Comparison of ENCODE assay signal across 11 mouse cellular contexts in genomic region chr9:91360151-91361032, GRCm38 (mm10). TPM values are rescaled to one million over a fixed set of nuclear protein-coding genes. Genes with fewer than 3 reads are reported as not detected.
DNase-seq lines count a peak whose midpoint lies in the region; ATAC-seq lines count a peak whose summit lies in the region.
"Had no signal": no experiment of that assay in that cellular context is flagged by ENCODE, and none has a peak within 500 bp of the region (broad histone marks: within the 10 kb centered on the region; RNA-seq: fewer than 3 reads in every experiment).

No protein-coding gene starts in this region.

- no peaks in the 10 kb centered on the region for H3K4me1 ChIP-seq in embryonic facial prominence, embryonic 11.5 days (ENCODE audit: control insufficient read depth, insufficient read depth, low read length)
- H3K4me1 ChIP-seq in hindbrain, embryonic 13.5 days (replicated peaks): peaks cover 14% of the 10 kb centered on the region; the same call in 1 of the 2 replicates
- peaks cover 19% of the 10 kb centered on the region for H3K4me1 ChIP-seq in neural tube, embryonic 13.5 days (replicated peaks)
- H3K4me1 ChIP-seq in heart, embryonic 11.5 days (ENCODE audit: control insufficient read depth, insufficient read depth, low read length): peaks cover 3% of the 10 kb centered on the region; the same call in 1 of the 2 replicates

- H3K27me3 ChIP-seq in embryonic facial prominence, embryonic 11.5 days (ENCODE audit: control insufficient read depth, insufficient read depth, low read length): peaks cover 59% of the 10 kb centered on the region
- H3K27me3 ChIP-seq in hindbrain, embryonic 13.5 days: peaks cover 64% of the 10 kb centered on the region
- peaks cover 57% of the 10 kb centered on the region for H3K27me3 ChIP-seq in neural tube, embryonic 13.5 days
- peaks cover 83% of the 10 kb centered on the region for H3K27me3 ChIP-seq in heart, embryonic 11.5 days (ENCODE audit: control insufficient read depth, insufficient read depth, low read length)

- H3K9me3 ChIP-seq in embryonic facial prominence, embryonic 11.5 days (replicated peaks; ENCODE audit: control insufficient read depth, low read length): no peaks in the 10 kb centered on the region
- H3K9me3 ChIP-seq in hindbrain, embryonic 13.5 days: no peaks in the 10 kb centered on the region
- no peaks in the 10 kb centered on the region for H3K9me3 ChIP-seq in neural tube, embryonic 13.5 days
- H3K9me3 ChIP-seq in heart, embryonic 11.5 days (replicated peaks; ENCODE audit: control insufficient read depth, low read length): no peaks in the 10 kb centered on the region

- H3K27ac ChIP-seq in embryonic facial prominence, embryonic 11.5 days (replicated peaks; ENCODE audit: low read depth, low read length): no peak overlapping the region
- peak overlapping the region; percentile 97 for H3K27ac ChIP-seq in hindbrain, embryonic 13.5 days
- peak overlapping the region; percentile 99 for H3K27ac ChIP-seq in neural tube, embryonic 13.5 days (replicated peaks)
- no peak overlapping the region for H3K27ac ChIP-seq in heart, embryonic 11.5 days (ENCODE audit: low read depth, low read length)
- H3K27ac ChIP-seq: kidney, postnatal 0 days had no signal

- H3K4me3 ChIP-seq in embryonic facial prominence, embryonic 11.5 days (ENCODE audit: low read depth, low read length): peak overlapping the region; percentile 37; the same call in 1 of the 2 replicates
- peak overlapping the region; percentile 71 for H3K4me3 ChIP-seq in hindbrain, embryonic 13.5 days
- H3K4me3 ChIP-seq in neural tube, embryonic 13.5 days: peak overlapping the region; percentile 72
- no peak overlapping the region for H3K4me3 ChIP-seq in heart, embryonic 11.5 days (ENCODE audit: low read depth, low read length)

- H3K4me2 ChIP-seq in embryonic facial prominence, embryonic 11.5 days (ENCODE audit: low read depth, low read length): no peak overlapping the region
- peak overlapping the region; percentile 51 for H3K4me2 ChIP-seq in hindbrain, embryonic 13.5 days
- peak overlapping the region; percentile 57 for H3K4me2 ChIP-seq in neural tube, embryonic 13.5 days
- H3K4me2 ChIP-seq in heart, embryonic 11.5 days: no peak overlapping the region

- WGBS in embryonic facial prominence, embryonic 11.5 days: 3% methylated on average over 21 of the region's 21 CpGs
- WGBS in hindbrain, embryonic 13.5 days: 2% methylated on average over 21 of the region's 21 CpGs
- WGBS in neural tube, embryonic 13.5 days: 3% methylated on average over 21 of the region's 21 CpGs
- WGBS in heart, embryonic 11.5 days (ENCODE audit: insufficient replicate concordance): 5% methylated on average over 21 of the region's 21 CpGs

- no peak for ATAC-seq in embryonic facial prominence, embryonic 11.5 days (replicated peaks; ENCODE audit: insufficient number of reproducible peaks, low FRiP score, low TSS enrichment, low read depth)
- ATAC-seq in hindbrain, embryonic 13.5 days (ENCODE audit: low FRiP score): no peak
- no peak for ATAC-seq in neural tube, embryonic 13.5 days (ENCODE audit: low read depth)
- no peak for ATAC-seq in heart, embryonic 11.5 days (replicated peaks; ENCODE audit: insufficient number of reproducible peaks, low FRiP score, low TSS enrichment)

- no peak overlapping the region for H3K9ac ChIP-seq in embryonic facial prominence, embryonic 11.5 days (replicated peaks; ENCODE audit: low read length)
- H3K9ac ChIP-seq in hindbrain, embryonic 13.5 days: peak overlapping the region; percentile 96
- peak overlapping the region; percentile 98 for H3K9ac ChIP-seq in neural tube, embryonic 13.5 days
- no peak overlapping the region for H3K9ac ChIP-seq in heart, embryonic 11.5 days (ENCODE audit: low read depth, low read length)

- no peaks in the 10 kb centered on the region for H3K36me3 ChIP-seq in embryonic facial prominence, embryonic 11.5 days (replicated peaks; ENCODE audit: control insufficient read depth, insufficient read depth, low read depth, low read length)
- H3K36me3 ChIP-seq in hindbrain, embryonic 13.5 days: no peaks in the 10 kb centered on the region
- H3K36me3 ChIP-seq in neural tube, embryonic 13.5 days: peaks cover 13% of the 10 kb centered on the region
- no peaks in the 10 kb centered on the region for H3K36me3 ChIP-seq in heart, embryonic 11.5 days (ENCODE audit: control insufficient read depth, insufficient read depth, low read length)

- peak; percentile 46 to 62 for DNase-seq in cerebellum, postnatal 14 days
- peak; percentile 36 for DNase-seq in embryonic facial prominence, embryonic 11.5 days (ENCODE audit: low spot score)
- DNase-seq in heart, adult 9 months (ENCODE audit: low spot score in 2 of 2): no peak
- DNase-seq in frontal cortex, postnatal 25 days (ENCODE audit: low spot score in 2 of 2): no peak

RNA-seq across cellular contexts. Expression of gene Zic4, which starts 1.8 kb away (rescaled TPM):
- 6.7 and 6.9 TPM in 2 replicates for polyA plus RNA-seq in embryonic facial prominence, embryonic 11.5 days (2014; fragmentation: Nextera tagmentation; extraction: Ambion mirVana)
- 42.7 and 58.2 TPM in 2 replicates for polyA plus RNA-seq in hindbrain, embryonic 13.5 days (2015; fragmentation: Nextera tagmentation; extraction: Ambion mirVana)
- 43.0 and 51.6 TPM in 2 replicates for polyA plus RNA-seq in neural tube, embryonic 13.5 days (2015; fragmentation: Nextera tagmentation; extraction: Ambion mirVana)
- polyA plus RNA-seq in heart, embryonic 11.5 days (2014; fragmentation: Nextera tagmentation; extraction: Ambion mirVana): 0.23 TPM in 1 of 2 replicates, not detected in the other
- polyA plus RNA-seq: gonadal fat pad, adult 2 months; kidney, postnatal 0 days; lung, embryonic 16.5 days; small intestine, adult 2 months had no signal

RNA-seq across cellular contexts. Expression of gene Zic1, which starts 5.2 kb away (rescaled TPM):
- polyA plus RNA-seq in embryonic facial prominence, embryonic 11.5 days (2014; fragmentation: Nextera tagmentation; extraction: Ambion mirVana): 3.3 and 3.5 TPM in 2 replicates
- polyA plus RNA-seq in hindbrain, embryonic 13.5 days (2015; fragmentation: Nextera tagmentation; extraction: Ambion mirVana): 13.7 and 21.3 TPM in 2 replicates
- 16.5 and 19.9 TPM in 2 replicates for polyA plus RNA-seq in neural tube, embryonic 13.5 days (2015; fragmentation: Nextera tagmentation; extraction: Ambion mirVana)
- 0.07 TPM in 1 of 2 replicates, not detected in the other for polyA plus RNA-seq in heart, embryonic 11.5 days (2014; fragmentation: Nextera tagmentation; extraction: Ambion mirVana)
- polyA plus RNA-seq: gonadal fat pad, adult 2 months; kidney, postnatal 0 days; lung, embryonic 16.5 days; small intestine, adult 2 months had no signal

Comparison
In these comparisons a context has a peak if more than half of its experiments do, and no peak if none do; other contexts are left out.
1. DNase-seq: peak in cerebellum, postnatal 14 days (2 of 2) and embryonic facial prominence, embryonic 11.5 days (single experiment); none in heart, adult 9 months (0 of 2) and frontal cortex, postnatal 25 days (0 of 2).
2. H3K27ac ChIP-seq: peak in hindbrain, embryonic 13.5 days (single experiment) and neural tube, embryonic 13.5 days (single experiment); none in embryonic facial prominence, embryonic 11.5 days (single experiment) and heart, embryonic 11.5 days (single experiment).
3. H3K4me2 ChIP-seq: peak in hindbrain, embryonic 13.5 days (single experiment) and neural tube, embryonic 13.5 days (single experiment); none in embryonic facial prominence, embryonic 11.5 days (single experiment) and heart, embryonic 11.5 days (single experiment).
4. H3K9ac ChIP-seq: peak in hindbrain, embryonic 13.5 days (single experiment) and neural tube, embryonic 13.5 days (single experiment); none in embryonic facial prominence, embryonic 11.5 days (single experiment) and heart, embryonic 11.5 days (single experiment).